Mouse (Mus musculus): ENCODE measurements around the gene Enpp3.

DNA sequence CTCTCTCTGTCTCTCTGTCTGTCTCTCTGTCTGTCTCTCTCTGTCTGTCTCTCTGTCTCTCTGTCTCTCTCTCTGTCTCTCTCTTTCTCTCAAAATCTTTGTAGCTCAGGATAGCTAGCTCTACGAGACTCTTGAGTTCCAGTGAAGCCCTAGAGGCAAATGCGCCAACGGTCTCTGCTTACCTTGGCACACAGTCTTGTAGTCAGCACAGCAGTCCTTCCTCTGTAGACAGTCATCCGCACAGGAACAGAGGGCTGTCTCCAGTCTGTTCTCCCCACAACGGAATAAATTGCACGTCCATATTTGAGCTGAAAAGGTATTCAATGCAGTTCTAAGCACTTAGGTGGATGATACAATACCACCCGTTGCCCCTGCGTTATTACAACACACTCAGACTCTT lies 18.0 kb downstream of the Enpp3 start:
- no peak for TF ChIP-seq POLR2A (IDR thresholded peaks at IDR 0.05; ENCODE audit: low read depth, low read length)
- TF ChIP-seq CTCF (IDR thresholded peaks at IDR 0.05; ENCODE audit: extremely low read depth, insufficient read length, insufficient replicate concordance, low read depth, low read length) = no peak

Measured in small intestine, adult 2 months (tissue).